Mouse (Mus musculus) ES-E14 (cell line): Measurements from ENCODE around the gene Uba5.

Experiments
- CHD2 ChIP-seq: IDR thresholded peaks from 2 replicates; pipeline ENCODE4 v1.6.1; 2014; ENCODE audit warnings: mild to moderate bottlenecking, low read depth, low read length, inconsistent platforms
- HCFC1 ChIP-seq: IDR thresholded peaks from 2 replicates; pipeline ENCODE4 v1.6.1; 2012; ENCODE audit warnings: low read length, inconsistent platforms, borderline replicate concordance; ENCODE audit not compliant: insufficient read depth
- MAFK ChIP-seq: IDR thresholded peaks from 2 replicates; pipeline ENCODE4 v1.6.1; 2014; ENCODE audit warnings: mild to moderate bottlenecking, low read depth, low read length, inconsistent platforms; ENCODE audit not compliant: insufficient read depth
- ZC3H11A ChIP-seq: IDR thresholded peaks from 2 replicates; pipeline ENCODE4 v1.6.1; 2012; ENCODE audit warnings: low read depth, mild to moderate bottlenecking, inconsistent platforms, low read length, borderline replicate concordance
- ZNF384 ChIP-seq: IDR thresholded peaks from 2 replicates; pipeline ENCODE4 v1.6.1; 2012; ENCODE audit warnings: low read depth, low read length, inconsistent platforms

DNA sequence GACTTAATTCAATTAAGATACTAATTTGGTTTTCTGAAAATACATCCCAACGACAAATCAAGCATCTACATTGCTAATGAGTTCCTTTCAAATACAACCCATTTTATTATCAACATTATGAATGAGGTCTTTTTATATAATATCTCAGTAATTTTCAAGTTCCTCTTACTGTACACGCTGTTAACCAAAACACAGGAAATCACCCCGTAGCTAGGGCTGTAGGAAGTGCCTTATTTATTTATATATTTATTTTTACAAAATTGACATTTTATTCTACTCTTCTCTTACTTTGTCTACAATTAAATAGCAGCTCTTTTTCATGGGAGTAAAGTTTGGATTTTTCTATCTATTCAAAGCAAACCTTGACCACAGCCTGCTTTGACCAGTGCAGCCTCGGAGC, 23.2 kb downstream of the Uba5 start:
- TF ChIP-seq MAFK (no peak), ZNF384 (no peak), HCFC1 (no peak), ZC3H11A (no peak), CHD2 (no peak)
